Mouse (Mus musculus) heart, adult 8-10 months (tissue): ENCODE results near the gene Trmo. TPM values are rescaled to one million over a fixed set of nuclear protein-coding genes. Genes with fewer than 3 reads are reported as not detected.

Experiments
- DNase-seq: peaks from one replicate; pipeline ENCODE4 v3.0.0; 2022; ENCODE audit warnings: low spot score
- total RNA-seq, 4 experiments: library from RNA; stranded (reverse); gene quantifications; 2 replicates each; pipeline ENCODE4 v1.2.4; 2022

Trmo gene
- total RNA-seq, 4 experiments from 2014 or later = 2.1 to 3.7 (median 3.2) TPM

- DNase-seq = no peak
Observed at GRCm38 (mm10) chr4:46370406-46370805, 18.8 kb downstream of the Trmo start.

- no peak for DNase-seq
Observed at GRCm38 (mm10) chr4:46369070-46369469, 20.2 kb downstream of the Trmo start.

- no peak for DNase-seq
Observed at GRCm38 (mm10) chr4:46367487-46367959, 21.7 kb downstream of the Trmo start.

- DNase-seq = no peak
Observed at GRCm38 (mm10) chr4:46364360-46364759, 24.9 kb downstream of the Trmo start.

GRCm38 (mm10) chr4:46361258-46361657 is 28.0 kb downstream of the Trmo start:
- DNase-seq = no peak

GRCm38 (mm10) chr4:46359539-46360253 is 29.5 kb downstream of the Trmo start:
- DNase-seq = no peak

GRCm38 (mm10) chr4:46356351-46357133 is 32.7 kb downstream of the Trmo start:
- peak; percentile 24 for DNase-seq

- no peak for DNase-seq
Observed at GRCm38 (mm10) chr4:46353045-46353444, 36.2 kb downstream of the Trmo start.

- no peak for DNase-seq
Observed at GRCm38 (mm10) chr4:46349530-46349929, 39.7 kb downstream of the Trmo start.

- DNase-seq = no peak
Observed at GRCm38 (mm10) chr4:46348897-46349296, 40.3 kb downstream of the Trmo start.

GRCm38 (mm10) chr4:46347580-46348515 is 41.4 kb downstream of the Trmo start:
- no peak for DNase-seq

- DNase-seq = no peak
Observed at GRCm38 (mm10) chr4:46347141-46347540, 42.1 kb downstream of the Trmo start.

GRCm38 (mm10) chr4:46346221-46346620 is 43.0 kb downstream of the Trmo start:
- DNase-seq = no peak

- no peak for DNase-seq
Observed at GRCm38 (mm10) chr4:46345773-46346100, 43.5 kb downstream of the Trmo start.

GRCm38 (mm10) chr4:46345056-46345772 is 44.0 kb downstream of the Trmo start:
- no peak for DNase-seq

GRCm38 (mm10) chr4:46344288-46344687 is 44.9 kb downstream of the Trmo start:
- DNase-seq = no peak

GRCm38 (mm10) chr4:46343596-46344260 is 45.5 kb downstream of the Trmo start, which contains the start of gene Foxe1:
Gene Foxe1 (plus strand): TSS chr4:46343609.
- DNase-seq = no peak

GRCm38 (mm10) chr4:46342711-46343286 is 46.4 kb downstream of the Trmo start:
- no peak for DNase-seq

- no peak for DNase-seq
Observed at GRCm38 (mm10) chr4:46341831-46342680, 47.2 kb downstream of the Trmo start.
